Mouse (Mus musculus): ENCODE data around the gene Hist1h2br. TPM values are rescaled to one million over a fixed set of nuclear protein-coding genes. Genes with fewer than 3 reads are reported as not detected.

Hist1h2br gene
- polyA plus RNA-seq, 1 experiment, result 27.4 TPM

- 7% methylated on average over 13 of the region's 13 CpGs for WGBS
- no peak overlapping the region for H3K4me3 ChIP-seq (ENCODE audit: low read depth, low read length)
Observed at GRCm38 (mm10) chr13:21882760-21883405, 49.3 kb downstream of the Hist1h2br start.

DNA sequence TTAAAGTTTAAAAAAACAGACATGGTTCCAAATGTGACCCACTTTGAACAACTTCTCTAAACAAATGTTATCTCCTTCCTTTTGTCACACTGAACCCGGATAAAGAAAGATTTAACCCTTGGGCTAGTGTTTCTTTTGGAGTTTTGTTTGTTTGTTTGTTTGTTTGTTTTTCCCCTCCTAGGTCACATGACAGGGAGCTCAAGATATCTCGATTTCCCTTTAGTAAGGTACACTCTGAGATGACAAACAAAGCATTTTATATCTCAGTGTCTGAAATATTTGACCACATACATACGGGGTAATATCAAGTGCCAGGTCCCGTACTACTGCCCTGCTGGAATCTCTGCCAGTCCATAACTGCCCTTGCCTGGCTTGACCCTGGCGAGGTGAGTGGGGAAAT, 49.9 kb downstream of the Hist1h2br start:
- TF ChIP-seq POLR2A (IDR thresholded peaks at IDR 0.05; ENCODE audit: low read depth, low read length) (no peak), CTCF (IDR thresholded peaks at IDR 0.05; ENCODE audit: extremely low read depth, insufficient read length, insufficient replicate concordance, low read depth, low read length) (no peak)
- 45% methylated on average over 5 of the region's 5 CpGs for WGBS
- Histone ChIP-seq H3K27me3 (ENCODE audit: control insufficient read depth, insufficient read depth, low read length) (no peaks in the 10 kb centered on the region), H3K4me1 (ENCODE audit: control insufficient read depth, insufficient read depth, insufficient read length, low read length) (no peaks in the 10 kb centered on the region), H3K4me3 (ENCODE audit: low read depth, low read length) (no peak overlapping the region), H3K27ac (ENCODE audit: insufficient read depth, low read depth, low read length) (no peak overlapping the region), H3K36me3 (ENCODE audit: control insufficient read depth, insufficient read depth, low read length) (no peaks in the 10 kb centered on the region)

More at GRCm38 (mm10) chr13:21882760-21883405, 49.3 kb downstream of the Hist1h2br start:
- Histone ChIP-seq H3K27me3 (ENCODE audit: control insufficient read depth, insufficient read depth, low read length) (no peaks in the 10 kb centered on the region), H3K36me3 (ENCODE audit: control insufficient read depth, insufficient read depth, low read length) (no peaks in the 10 kb centered on the region), H3K27ac (ENCODE audit: insufficient read depth, low read depth, low read length) (no peak overlapping the region), H3K4me1 (ENCODE audit: control insufficient read depth, insufficient read depth, insufficient read length, low read length) (no peaks in the 10 kb centered on the region)
- TF ChIP-seq CTCF (IDR thresholded peaks at IDR 0.05; ENCODE audit: extremely low read depth, insufficient read length, insufficient replicate concordance, low read depth, low read length) (no peak), POLR2A (IDR thresholded peaks at IDR 0.05; ENCODE audit: low read depth, low read length) (no peak)

GRCm38 (mm10) chr13:21884586-21884985, 51.0 kb downstream of the Hist1h2br start:
- H3K4me1 ChIP-seq (ENCODE audit: control insufficient read depth, insufficient read depth, insufficient read length, low read length), result no peaks in the 10 kb centered on the region
- no peaks in the 10 kb centered on the region for H3K36me3 ChIP-seq (ENCODE audit: control insufficient read depth, insufficient read depth, low read length)
- no peaks in the 10 kb centered on the region for H3K27me3 ChIP-seq (ENCODE audit: control insufficient read depth, insufficient read depth, low read length)
- 71% methylated on average over 4 of the region's 4 CpGs for WGBS
- TF ChIP-seq POLR2A (IDR thresholded peaks at IDR 0.05; ENCODE audit: low read depth, low read length), result no peak
- no peak for TF ChIP-seq CTCF (IDR thresholded peaks at IDR 0.05; ENCODE audit: extremely low read depth, insufficient read length, insufficient replicate concordance, low read depth, low read length)
- H3K4me3 ChIP-seq (ENCODE audit: low read depth, low read length), result no peak overlapping the region
- no peak overlapping the region for H3K27ac ChIP-seq (ENCODE audit: insufficient read depth, low read depth, low read length)

Other genes with a start within 250 kb of the Hist1h2br start
- gene Olfr1362, start 219.7 kb upstream of the Hist1h2br start, polyA plus RNA-seq (2012; rRNA removed), result not detected in 2 replicates
- gene Olfr11, start 191.2 kb upstream of the Hist1h2br start, polyA plus RNA-seq (2012; rRNA removed), result not detected in 2 replicates
- gene Olfr1361, start 170.4 kb upstream of the Hist1h2br start, polyA plus RNA-seq (2012; rRNA removed), result not detected in 2 replicates
- not detected in 2 replicates for gene Olfr1360, start 156.3 kb upstream of the Hist1h2br start, polyA plus RNA-seq (2012; rRNA removed)
- not detected in 2 replicates for gene Olfr1359, start 135.6 kb upstream of the Hist1h2br start, polyA plus RNA-seq (2012; rRNA removed)
- 10.7 and 15.7 TPM in 2 replicates for gene Hist1h2bl, start 117.6 kb upstream of the Hist1h2br start, polyA plus RNA-seq (2012; rRNA removed)
- gene Hist1h2ai, start 117.3 kb upstream of the Hist1h2br start, polyA plus RNA-seq (2012; rRNA removed), result 66.1 and 104 TPM in 2 replicates
- gene Hist1h3h, start 116.1 kb upstream of the Hist1h2br start, polyA plus RNA-seq (2012; rRNA removed), result 79.4 and 100 TPM in 2 replicates
- 4.7 and 7.1 TPM in 2 replicates for gene Hist1h2bm, start 111.7 kb upstream of the Hist1h2br start, polyA plus RNA-seq (2012; rRNA removed)
- 6.4 and 6.5 TPM in 2 replicates for gene Hist1h4j, start 98.7 kb upstream of the Hist1h2br start, polyA plus RNA-seq (2012; rRNA removed)
- 35.5 and 55.4 TPM in 2 replicates for gene Hist1h4k, start 83.2 kb upstream of the Hist1h2br start, polyA plus RNA-seq (2012; rRNA removed)
- gene Hist1h2ak, start 79.9 kb upstream of the Hist1h2br start, polyA plus RNA-seq (2012; rRNA removed), result 40.0 and 60.2 TPM in 2 replicates
- gene Hist1h2bn, start 79.6 kb upstream of the Hist1h2br start, polyA plus RNA-seq (2012; rRNA removed), result 13.6 and 21.8 TPM in 2 replicates
- gene Hist1h1b, start 53.1 kb upstream of the Hist1h2br start, polyA plus RNA-seq (2012; rRNA removed), result 2.0 and 2.6 TPM in 2 replicates
- 57.4 and 74.0 TPM in 2 replicates for gene Hist1h3i, start 50.4 kb upstream of the Hist1h2br start, polyA plus RNA-seq (2012; rRNA removed)
- gene Hist1h2an, start 46.5 kb upstream of the Hist1h2br start, polyA plus RNA-seq (2012; rRNA removed), result 33.8 and 67.8 TPM in 2 replicates
- gene Hist1h2bp, start 46.3 kb upstream of the Hist1h2br start, polyA plus RNA-seq (2012; rRNA removed), result 2.7 and 8.3 TPM in 2 replicates
- 31.1 and 32.0 TPM in 2 replicates for gene Hist1h2bq, start 23.5 kb upstream of the Hist1h2br start, polyA plus RNA-seq (2012; rRNA removed)
- not detected in 2 replicates for gene Hist1h2ao, start 23.3 kb upstream of the Hist1h2br start, polyA plus RNA-seq (2012; rRNA removed)
- gene Hist1h4m, start 22.0 kb upstream of the Hist1h2br start, polyA plus RNA-seq (2012; rRNA removed), result 16.0 TPM in 1 of 2 replicates, not detected in the other
- 30.7 and 41.0 TPM in 2 replicates for gene Hist1h4n, start 1.5 kb upstream of the Hist1h2br start, polyA plus RNA-seq (2012; rRNA removed)
- 1,042 and 2,404 TPM in 2 replicates for gene Hist1h2ap, start 236 bp upstream of the Hist1h2br start, polyA plus RNA-seq (2012; rRNA removed)
- 0.13 and 0.23 TPM in 2 replicates for gene Zfp184, start 111.4 kb downstream of the Hist1h2br start, polyA plus RNA-seq (2012; rRNA removed)
- gene Pom121l2, start 147.5 kb downstream of the Hist1h2br start, polyA plus RNA-seq (2012; rRNA removed), result not detected in 2 replicates
- 1.2 and 2.0 TPM in 2 replicates for gene Prss16, start 176.0 kb downstream of the Hist1h2br start, polyA plus RNA-seq (2012; rRNA removed)
- 106 and 238 TPM in 2 replicates for gene Hist1h2ah, start 201.8 kb downstream of the Hist1h2br start, polyA plus RNA-seq (2012; rRNA removed)
- 34.9 and 41.4 TPM in 2 replicates for gene Hist1h2bk, start 202.1 kb downstream of the Hist1h2br start, polyA plus RNA-seq (2012; rRNA removed)
- 6.3 and 10.1 TPM in 2 replicates for gene Hist1h4i, start 207.6 kb downstream of the Hist1h2br start, polyA plus RNA-seq (2012; rRNA removed)
- 22.6 and 24.8 TPM in 2 replicates for gene Hist1h2ag, start 209.2 kb downstream of the Hist1h2br start, polyA plus RNA-seq (2012; rRNA removed)
- gene Hist1h2bj, start 209.5 kb downstream of the Hist1h2br start, polyA plus RNA-seq (2012; rRNA removed), result 16.9 and 21.2 TPM in 2 replicates